In genomic region chr11:71017051-71017450, GRCm38 (mm10) we compare ENCODE assay signal across 21 mouse cellular contexts. TPM values are rescaled to one million over a fixed set of nuclear protein-coding genes. Genes with fewer than 3 reads are reported as not detected.
DNase-seq lines count a peak whose midpoint lies in the region; ATAC-seq lines count a peak whose summit lies in the region.
"Had no signal": no experiment of that assay in that cellular context is flagged by ENCODE, and none has a peak within 500 bp of the region (broad histone marks: within the 10 kb centered on the region; RNA-seq: fewer than 3 reads in every experiment).

No protein-coding gene starts in this region.

- peaks cover 28% of the 10 kb centered on the region for H3K36me3 ChIP-seq in lung, embryonic 15.5 days
- peaks cover 39% of the 10 kb centered on the region for H3K36me3 ChIP-seq in liver, embryonic 12.5 days
- peaks cover 16% of the 10 kb centered on the region for H3K36me3 ChIP-seq in liver, embryonic 16.5 days (ENCODE audit: control insufficient read depth, insufficient read depth)

- peak; percentile 42 for DNase-seq in heart, adult 11 months
- no peak for DNase-seq in heart, adult 18-20 months
- DNase-seq in lung, adult 18-20 months = no peak
- no peak for DNase-seq in cerebellum, postnatal 4 days (ENCODE audit: low spot score in 2 of 2)
- DNase-seq in lung, postnatal 25 days (ENCODE audit: low spot score) = no peak
- DNase-seq: adrenal gland, postnatal 10 days; cerebellum, adult 11 months; cerebellum, adult 8-10 months; cerebellum, postnatal 14 days; gastrocnemius, postnatal 36 days; heart, adult 2 months; heart, postnatal 14 days had no signal

- no peak for ATAC-seq in lung, embryonic 15.5 days (ENCODE audit: borderline replicate concordance, extremely low read depth, low FRiP score, low TSS enrichment)
- ATAC-seq in liver, embryonic 12.5 days = no peak
- no peak for ATAC-seq in liver, embryonic 16.5 days (ENCODE audit: low read depth)
- ATAC-seq: hindbrain, postnatal 0 days had no signal

- H3K4me3 ChIP-seq in lung, embryonic 15.5 days = no peak overlapping the region
- H3K4me3 ChIP-seq in liver, embryonic 12.5 days = no peak overlapping the region
- H3K4me3 ChIP-seq in liver, embryonic 16.5 days (ENCODE audit: low read depth, low read length) = no peak overlapping the region
- H3K4me3 ChIP-seq: embryonic facial prominence, embryonic 13.5 days; heart, adult 2 months; heart, embryonic 15.5 days had no signal

- H3K9ac ChIP-seq in lung, embryonic 15.5 days = no peak overlapping the region
- H3K9ac ChIP-seq in liver, embryonic 12.5 days = peak overlapping the region; percentile 15; the same call in 1 of the 2 replicates
- no peak overlapping the region for H3K9ac ChIP-seq in liver, embryonic 16.5 days (ENCODE audit: low read depth, low read length)
- H3K9ac ChIP-seq: heart, embryonic 15.5 days had no signal

- peaks cover 28% of the 10 kb centered on the region for H3K4me1 ChIP-seq in lung, embryonic 15.5 days
- H3K4me1 ChIP-seq in liver, embryonic 12.5 days = peaks cover 40% of the 10 kb centered on the region
- peaks cover 22% of the 10 kb centered on the region for H3K4me1 ChIP-seq in liver, embryonic 16.5 days (ENCODE audit: control insufficient read depth, low read depth, low read length)

- peak overlapping the region; percentile 65; the same call in 1 of the 2 replicates for H3K4me2 ChIP-seq in lung, embryonic 15.5 days
- no peak overlapping the region for H3K4me2 ChIP-seq in liver, embryonic 12.5 days
- H3K4me2 ChIP-seq in liver, embryonic 16.5 days (ENCODE audit: low read depth, low read length) = 0 out of 2 replicates have a peak overlapping the region, but pooled peaks have one; percentile 20
- H3K4me2 ChIP-seq: heart, embryonic 11.5 days had no signal

- no peak overlapping the region for H3K27ac ChIP-seq in lung, embryonic 15.5 days
- H3K27ac ChIP-seq in liver, embryonic 12.5 days = no peak overlapping the region
- no peak overlapping the region for H3K27ac ChIP-seq in liver, embryonic 16.5 days (ENCODE audit: low read length)
- H3K27ac ChIP-seq: embryonic facial prominence, embryonic 13.5 days; heart, adult 2 months; heart, embryonic 15.5 days; hindbrain, postnatal 0 days had no signal

- 85% methylated on average over 1 of the region's 1 CpGs for WGBS in lung, embryonic 15.5 days
- 74% methylated on average over 1 of the region's 1 CpGs for WGBS in liver, embryonic 12.5 days (ENCODE audit: insufficient replicate concordance)
- 52% methylated on average over 1 of the region's 1 CpGs for WGBS in liver, embryonic 16.5 days (ENCODE audit: insufficient replicate concordance)

- no peaks in the 10 kb centered on the region for H3K9me3 ChIP-seq in lung, embryonic 15.5 days
- no peaks in the 10 kb centered on the region for H3K9me3 ChIP-seq in liver, embryonic 12.5 days (replicated peaks)
- H3K9me3 ChIP-seq in liver, embryonic 16.5 days (replicated peaks; ENCODE audit: control insufficient read depth, low read length) = no peaks in the 10 kb centered on the region
- H3K9me3 ChIP-seq: embryonic facial prominence, embryonic 13.5 days; G1E; heart, embryonic 15.5 days had no signal

- no peaks in the 10 kb centered on the region for H3K27me3 ChIP-seq in lung, embryonic 15.5 days
- H3K27me3 ChIP-seq in liver, embryonic 12.5 days (replicated peaks) = no peaks in the 10 kb centered on the region
- H3K27me3 ChIP-seq in liver, embryonic 16.5 days (ENCODE audit: control insufficient read depth, insufficient read depth, low read depth, low read length) = no peaks in the 10 kb centered on the region
- H3K27me3 ChIP-seq: embryonic facial prominence, embryonic 13.5 days; heart, embryonic 15.5 days had no signal

RNA-seq across cellular contexts. Expression of gene Mis12, which starts 2.4 kb away (rescaled TPM):
- total RNA-seq in heart, adult 18-20 months (2021) = 1 to 10 TPM; 7.9 to 8.1 TPM
- 49.5 and 51.2 TPM in 2 replicates for polyA plus RNA-seq in lung, embryonic 15.5 days (2015; fragmentation: Nextera tagmentation; extraction: Ambion mirVana)
- 29.3 and 31.4 TPM in 2 replicates for polyA plus RNA-seq in liver, embryonic 12.5 days (2016; fragmentation: Nextera tagmentation; extraction: Ambion mirVana)
- polyA plus RNA-seq in liver, embryonic 16.5 days (2015; fragmentation: Nextera tagmentation; extraction: Ambion mirVana) = 23.6 and 24.1 TPM in 2 replicates

RNA-seq across cellular contexts. Expression of gene Derl2, which starts 2.6 kb away (rescaled TPM):
- total RNA-seq in heart, adult 18-20 months (2021) = 10 to 100 TPM; 38.5 to 39.5 TPM
- polyA plus RNA-seq in lung, embryonic 15.5 days (2015; fragmentation: Nextera tagmentation; extraction: Ambion mirVana) = 52.6 and 53.1 TPM in 2 replicates
- polyA plus RNA-seq in liver, embryonic 12.5 days (2016; fragmentation: Nextera tagmentation; extraction: Ambion mirVana) = 34.8 and 41.4 TPM in 2 replicates
- 44.9 and 46.6 TPM in 2 replicates for polyA plus RNA-seq in liver, embryonic 16.5 days (2015; fragmentation: Nextera tagmentation; extraction: Ambion mirVana)

RNA-seq across cellular contexts. Expression of gene Dhx33, which starts 12.8 kb away (rescaled TPM):
- 1 to 10 TPM; 8.1 to 8.4 TPM for total RNA-seq in heart, adult 18-20 months (2021)
- polyA plus RNA-seq in lung, embryonic 15.5 days (2015; fragmentation: Nextera tagmentation; extraction: Ambion mirVana) = 18.4 and 18.6 TPM in 2 replicates
- 15.3 and 16.3 TPM in 2 replicates for polyA plus RNA-seq in liver, embryonic 12.5 days (2016; fragmentation: Nextera tagmentation; extraction: Ambion mirVana)
- 5.4 and 7.1 TPM in 2 replicates for polyA plus RNA-seq in liver, embryonic 16.5 days (2015; fragmentation: Nextera tagmentation; extraction: Ambion mirVana)

RNA-seq across cellular contexts. Expression of gene 6330403K07Rik, which starts 16.3 kb away (rescaled TPM):
- total RNA-seq in heart, adult 18-20 months (2021) = under 1 TPM; 0.40 to 0.49 TPM
- 99.5 and 99.8 TPM in 2 replicates for polyA plus RNA-seq in lung, embryonic 15.5 days (2015; fragmentation: Nextera tagmentation; extraction: Ambion mirVana)
- 12.9 and 14.1 TPM in 2 replicates for polyA plus RNA-seq in liver, embryonic 12.5 days (2016; fragmentation: Nextera tagmentation; extraction: Ambion mirVana)
- 1.6 and 1.8 TPM in 2 replicates for polyA plus RNA-seq in liver, embryonic 16.5 days (2015; fragmentation: Nextera tagmentation; extraction: Ambion mirVana)
- total RNA-seq: hematopoietic stem cell, adult 5-6 weeks had no signal
- polyA plus RNA-seq: G1E had no signal

RNA-seq across cellular contexts. Expression of gene C1qbp, which starts 34.2 kb away (rescaled TPM):
- total RNA-seq in heart, adult 18-20 months (2021) = 100 to 1,000 TPM; 215 to 228 TPM
- polyA plus RNA-seq in lung, embryonic 15.5 days (2015; fragmentation: Nextera tagmentation; extraction: Ambion mirVana) = 220 and 229 TPM in 2 replicates
- 352 and 380 TPM in 2 replicates for polyA plus RNA-seq in liver, embryonic 12.5 days (2016; fragmentation: Nextera tagmentation; extraction: Ambion mirVana)
- 134 and 151 TPM in 2 replicates for polyA plus RNA-seq in liver, embryonic 16.5 days (2015; fragmentation: Nextera tagmentation; extraction: Ambion mirVana)
